Mouse (Mus musculus) hindbrain, postnatal 0 days (tissue): ENCODE data around the gene Lbhd1. TPM values are rescaled to one million over a fixed set of nuclear protein-coding genes. Genes with fewer than 3 reads are reported as not detected.
"Not testable (repeated sequence)": the region's sequence is repeated elsewhere in the genome, so short reads cannot be mapped to it uniquely, and the experiment has no call there.

ENCODE experiments used
- ATAC-seq: fragments of 200-750 bp; cut with Nextera tagmentation; 2 replicates; pipeline ENCODE4 v1.8.0; 2017; ENCODE audit warnings: mild to moderate bottlenecking, moderate TSS enrichment, moderate library complexity
- DNase-seq: peaks from one replicate; pipeline ENCODE4 v3.0.0-alpha.2; 2015; ENCODE audit warnings: low spot score
- H3K27ac ChIP-seq: fragments of 300-500 bp; sonication (generic); 2 replicates; pipeline ENCODE4 v1.5.1; 2014; ENCODE audit warnings: mild to moderate bottlenecking
- H3K27me3 ChIP-seq: fragments of 300-500 bp; sonication (generic); 2 replicates; pipeline ENCODE4 v1.6.1; 2014; ENCODE audit warnings: low read length, mixed read lengths; ENCODE audit not compliant: insufficient read depth
- H3K36me3 ChIP-seq: fragments of 300-500 bp; sonication (generic); 2 replicates; pipeline ENCODE4 v1.6.1; 2014; ENCODE audit warnings: low read length, mixed read lengths; ENCODE audit not compliant: insufficient read depth
- H3K4me1 ChIP-seq: fragments of 300-500 bp; sonication (generic); 2 replicates; pipeline ENCODE4 v1.6.1; 2014; ENCODE audit warnings: antibody characterized with exemption, low read length, mixed read lengths; ENCODE audit not compliant: insufficient read depth
- H3K4me2 ChIP-seq: fragments of 300-500 bp; sonication (generic); 2 replicates; pipeline ENCODE4 v1.6.1; 2014; ENCODE audit warnings: low read depth, mild to moderate bottlenecking, low read length, moderate library complexity, mixed read lengths
- H3K4me3 ChIP-seq: fragments of 300-500 bp; sonication (generic); 2 replicates; pipeline ENCODE4 v1.5.1; 2014; ENCODE audit warnings: low read length
- H3K9ac ChIP-seq: fragments of 300-500 bp; sonication (generic); replicated peaks from 2 replicates; pipeline ENCODE4 v1.6.1; 2014; ENCODE audit warnings: mild to moderate bottlenecking, low read length, moderate library complexity, mixed read lengths
- H3K9me3 ChIP-seq: fragments of 300-500 bp; sonication (generic); 2 replicates; pipeline ENCODE4 v1.6.1; 2016; ENCODE audit warnings: low read length, mixed read lengths
- CTCF ChIP-seq: IDR thresholded peaks from 2 replicates; pipeline ENCODE4 v1.5.1; 2016; ENCODE audit warnings: antibody characterized with exemption, control low read depth, low read depth
- WGBS: fragments of 180-500 bp; shearing (Covaris S2); extraction: QIAGEN DNeasy Blood & Tissue Kit; methylation state at CpG from one replicate; pipeline ENCODE4 v1.1.7; 2014; 5-methylcytosine and 5-hydroxymethylcytosine counted together
- polyA plus RNA-seq: library from polyadenylated mRNA; unstranded; fragments of >200 nt; fragmentation: Nextera tagmentation; extraction: Ambion mirVana; gene quantifications from 2 replicates; pipeline ENCODE4 v1.2.1, GENCODE M21; 2015
- total RNA-seq: library from RNA; depleted of rRNA; stranded (reverse); fragments of >200 nt; gene quantifications from 2 replicates; pipeline ENCODE4 v1.2.3, GENCODE M21; 2014

Lbhd1 gene
- total and polyA plus RNA-seq, 2 experiments from 2014 or later: 3.3 to 26.4 TPM

DNA sequence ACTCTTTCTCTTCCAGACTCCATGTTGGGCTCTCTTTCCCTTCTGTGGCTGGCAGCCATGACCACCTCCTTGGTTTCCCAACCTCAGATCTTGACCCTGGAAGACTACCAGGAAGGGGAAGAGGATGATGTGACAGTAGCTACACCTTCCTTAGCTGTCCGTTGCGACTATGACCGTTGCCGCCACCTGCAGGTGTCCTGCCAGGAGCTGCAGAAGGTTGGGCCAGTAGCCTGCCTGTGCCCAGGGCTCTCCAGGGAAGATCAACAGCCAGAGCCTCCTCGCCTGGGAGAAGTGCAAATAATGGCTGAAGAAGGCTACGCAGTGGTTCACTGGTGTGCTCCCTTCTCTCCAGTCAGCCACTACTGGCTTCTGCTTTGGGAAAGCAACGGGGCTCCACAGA lies 31.9 kb upstream of the Lbhd1 start:
- TF ChIP-seq CTCF: no peak
- ATAC-seq (no peak), DNase-seq (no peak)
- Histone ChIP-seq H3K9me3 (no peaks in the 10 kb centered on the region), H3K4me2 (no peak overlapping the region), H3K9ac (no peak overlapping the region), H3K36me3 (peaks cover 20% of the 10 kb centered on the region), H3K4me3 (no peak overlapping the region), H3K27ac (no peak overlapping the region), H3K27me3 (no peaks in the 10 kb centered on the region), H3K4me1 (no peaks in the 10 kb centered on the region)
- 51% methylated on average over 7 of the region's 7 CpGs for whole genome bisulfite sequencing

DNA sequence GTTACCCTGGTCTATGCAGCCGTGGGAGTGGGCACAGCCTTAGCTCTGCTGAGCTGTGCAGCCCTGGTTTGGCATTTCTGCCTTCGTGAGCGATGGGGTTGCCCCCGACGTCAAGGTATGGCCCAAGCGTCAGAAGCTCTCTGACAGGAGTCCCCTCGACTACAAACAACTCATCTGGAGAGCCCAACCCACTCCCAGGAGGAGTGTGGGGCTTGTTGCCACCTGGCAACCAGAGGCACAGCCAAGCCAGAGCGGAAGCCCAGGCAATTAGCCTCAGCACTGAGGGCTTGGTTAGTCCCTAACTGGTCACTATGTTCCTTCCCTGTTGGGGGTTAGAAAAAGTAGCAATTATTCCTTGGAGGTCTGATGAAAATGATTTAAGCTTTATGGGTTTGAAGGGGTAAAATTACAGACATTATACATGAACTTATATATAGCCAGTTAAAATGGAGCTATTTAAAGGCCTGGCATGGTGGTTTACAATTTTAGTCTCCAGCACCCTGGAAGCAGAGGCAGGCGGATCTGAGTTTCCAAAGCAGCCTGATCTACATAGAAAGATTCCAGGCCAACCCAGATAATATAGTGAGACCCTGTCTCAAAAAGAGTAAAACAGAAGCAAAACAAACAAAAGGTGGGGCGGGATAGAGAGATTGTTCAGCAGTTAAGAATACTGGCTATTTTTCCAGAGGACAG lies 31.1 kb upstream of the Lbhd1 start:
- WGBS: 66% methylated on average over 10 of the region's 10 CpGs
- TF ChIP-seq CTCF: no peak
- ATAC-seq (no peak), DNase-seq (no peak)
- no peak overlapping the region for H3K9ac ChIP-seq
- H3K4me3 ChIP-seq: no peak overlapping the region
- no peak overlapping the region for H3K4me2 ChIP-seq
- no peak overlapping the region for H3K27ac ChIP-seq
- no peaks in the 10 kb centered on the region for H3K27me3 ChIP-seq
- no peaks in the 10 kb centered on the region for H3K4me1 ChIP-seq
- H3K36me3 ChIP-seq: peaks cover 13% of the 10 kb centered on the region; the same call in 1 of the 2 replicates
- no peaks in the 10 kb centered on the region for H3K9me3 ChIP-seq

DNA sequence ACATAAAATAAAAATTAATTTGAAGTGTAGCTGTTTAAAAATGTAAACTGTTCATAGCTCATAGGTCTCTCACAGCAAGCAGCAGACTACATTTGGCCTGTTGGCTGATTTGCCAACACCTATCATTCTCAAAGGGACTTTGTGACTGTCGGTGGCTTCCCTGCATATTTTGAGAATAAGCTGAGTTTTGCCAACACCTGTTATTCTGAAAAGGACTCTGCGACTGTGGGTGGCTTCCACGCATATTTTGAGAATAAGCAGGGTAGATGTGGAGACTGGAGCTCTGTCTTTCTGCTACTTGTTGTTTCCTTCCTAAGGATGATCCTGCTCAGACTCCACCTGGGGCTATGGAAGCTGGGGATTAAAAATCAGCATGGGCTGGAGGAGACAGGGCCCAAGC lies 30.4 kb upstream of the Lbhd1 start:
- H3K27ac ChIP-seq: no peak overlapping the region
- no peak overlapping the region for H3K4me3 ChIP-seq
- no peaks in the 10 kb centered on the region for H3K27me3 ChIP-seq
- no peaks in the 10 kb centered on the region for H3K9me3 ChIP-seq
- TF ChIP-seq CTCF: no peak
- H3K4me2 ChIP-seq: no peak overlapping the region
- 77% methylated on average over 3 of the region's 3 CpGs for WGBS
- ATAC-seq (no peak), DNase-seq (no peak)
- H3K9ac ChIP-seq: no peak overlapping the region
- peaks cover 9% of the 10 kb centered on the region; the same call in 1 of the 2 replicates for H3K36me3 ChIP-seq
- H3K4me1 ChIP-seq: no peaks in the 10 kb centered on the region

DNA sequence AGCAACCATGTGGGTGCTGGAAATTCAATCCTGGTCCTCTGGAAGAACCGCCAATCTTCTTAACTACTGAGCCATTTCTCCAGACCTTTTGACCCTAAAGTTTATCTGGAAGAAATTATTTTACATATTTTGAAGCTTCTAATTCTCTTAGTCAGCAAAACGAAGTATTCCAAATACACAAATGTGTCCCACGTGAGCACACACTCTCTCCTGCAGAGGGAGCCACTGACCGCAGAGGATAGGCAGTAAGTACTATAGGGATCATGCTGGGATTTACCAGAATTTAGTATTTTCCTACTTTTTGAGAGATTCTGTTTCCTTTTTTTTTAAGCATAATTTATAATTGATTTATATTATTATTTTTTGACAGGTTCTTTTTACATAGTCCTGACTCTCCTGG lies 25.8 kb upstream of the Lbhd1 start:
- Histone ChIP-seq H3K27me3 (no peaks in the 10 kb centered on the region), H3K27ac (no peak overlapping the region), H3K4me3 (no peak overlapping the region), H3K9me3 (no peaks in the 10 kb centered on the region), H3K4me2 (no peak overlapping the region), H3K4me1 (no peaks in the 10 kb centered on the region), H3K9ac (no peak overlapping the region), H3K36me3 (no peaks in the 10 kb centered on the region)
- WGBS: 41% methylated on average over 4 of the region's 4 CpGs
- ATAC-seq: no peak
- peak; percentile 65 for DNase-seq
- peak; percentile 64 for TF ChIP-seq CTCF

DNA sequence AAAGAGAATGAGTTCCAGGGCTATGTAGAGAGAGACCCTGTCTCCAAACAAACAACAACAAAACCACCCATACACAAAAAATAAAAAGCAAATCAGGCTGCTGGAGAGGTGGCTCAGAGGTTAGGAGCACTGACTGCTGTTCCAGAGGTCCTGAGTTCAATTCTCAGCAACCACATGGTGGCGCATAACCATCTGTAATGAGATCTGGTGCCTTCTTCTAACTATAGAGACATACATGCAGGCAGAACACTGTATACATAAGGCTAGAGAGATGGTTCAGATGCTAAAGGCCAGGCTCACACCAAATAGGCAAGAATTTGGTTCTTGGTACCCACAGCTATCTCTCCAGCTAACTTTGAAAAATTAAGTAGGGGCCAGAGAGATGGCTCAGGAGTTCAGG lies 24.5 kb upstream of the Lbhd1 start:
- Histone ChIP-seq H3K27me3 (no peaks in the 10 kb centered on the region), H3K4me3 (no peak overlapping the region), H3K4me2 (no peak overlapping the region), H3K9me3 (no peaks in the 10 kb centered on the region), H3K27ac (no peak overlapping the region), H3K9ac (no peak overlapping the region), H3K4me1 (no peaks in the 10 kb centered on the region), H3K36me3 (no peaks in the 10 kb centered on the region)
- peak; percentile 27 for DNase-seq
- no peak for ATAC-seq
- WGBS: 17% methylated on average over 1 of the region's 1 CpGs
- peak; percentile 52 for TF ChIP-seq CTCF

DNA sequence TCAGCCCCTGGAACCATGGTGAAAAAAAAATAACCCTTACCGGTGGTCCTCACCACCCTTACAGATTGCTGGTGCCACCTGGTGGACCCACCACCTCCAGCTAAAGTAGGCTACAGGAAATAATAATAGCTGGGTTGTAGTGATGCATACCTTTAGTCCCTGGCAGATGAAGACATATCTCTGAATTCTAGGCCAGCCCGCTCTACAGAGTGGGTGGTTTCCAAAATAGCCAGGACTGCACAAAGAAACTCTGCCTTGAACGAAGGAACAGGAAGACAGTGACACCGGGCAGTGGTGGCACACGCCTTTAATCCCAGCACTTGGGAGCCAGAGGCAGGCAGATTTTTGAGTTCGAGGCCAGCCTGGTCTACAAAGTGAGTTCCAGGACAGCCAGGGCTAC lies 19.3 kb upstream of the Lbhd1 start:
- Histone ChIP-seq H3K27me3 (no peaks in the 10 kb centered on the region), H3K4me1 (no peaks in the 10 kb centered on the region), H3K9me3 (no peaks in the 10 kb centered on the region), H3K36me3 (no peaks in the 10 kb centered on the region), H3K9ac (no peak overlapping the region), H3K4me2 (no peak overlapping the region), H3K27ac (no peak overlapping the region), H3K4me3 (no peak overlapping the region)
- TF ChIP-seq CTCF: no peak; the same call in 1 of the 2 replicates
- DNase-seq: no peak
- ATAC-seq: no peak
- 86% methylated on average over 6 of the region's 6 CpGs for WGBS

DNA sequence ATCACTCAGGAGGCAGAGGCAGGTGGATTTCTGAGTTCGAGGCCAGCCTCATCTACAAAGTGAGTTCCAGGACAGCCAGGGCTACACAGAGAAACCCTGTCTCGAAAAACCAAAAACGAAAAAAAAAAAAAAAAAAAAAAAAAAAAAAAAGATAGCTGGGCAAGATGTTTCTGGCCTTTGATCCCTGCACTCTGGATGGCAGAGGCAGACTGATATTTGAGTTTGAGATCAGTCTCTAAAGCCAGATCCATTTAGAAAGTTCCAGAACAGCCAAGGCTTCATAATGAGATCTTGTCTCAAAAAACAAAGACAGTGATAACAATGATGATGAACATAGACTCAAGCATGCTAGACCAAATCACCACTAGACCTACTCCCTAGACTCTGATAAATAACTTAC lies 13.2 kb upstream of the Lbhd1 start:
- not testable (repeated sequence) for H3K4me1 ChIP-seq, H3K9me3 ChIP-seq, H3K9ac ChIP-seq, H3K4me3 ChIP-seq, H3K27me3 ChIP-seq, H3K27ac ChIP-seq, DNase-seq, ATAC-seq
- 79% methylated on average over 3 of the region's 3 CpGs for WGBS
- H3K36me3 ChIP-seq: peaks cover 17% of the 10 kb centered on the region; the same call in 1 of the 2 replicates
- peak overlapping the region; percentile 91; the same call in 1 of the 2 replicates for H3K4me2 ChIP-seq
